Mouse (Mus musculus) embryonic facial prominence, embryonic 12.5 days (tissue): ENCODE results near the gene Il17c. TPM values are rescaled to one million over a fixed set of nuclear protein-coding genes. Genes with fewer than 3 reads are reported as not detected.

Source experiments
- ATAC-seq: fragments of 200-750 bp; cut with Nextera tagmentation; 2 replicates; pipeline ENCODE4 v1.8.0; 2017; ENCODE audit not compliant: insufficient number of reproducible peaks, insufficient read depth, low FRiP score, low TSS enrichment
- H3K27ac ChIP-seq: fragments of 300-500 bp; sonication (generic); 2 replicates; pipeline ENCODE4 v1.5.1; 2016; ENCODE audit warnings: mild to moderate bottlenecking
- H3K27me3 ChIP-seq: fragments of 300-500 bp; sonication (generic); 2 replicates; pipeline ENCODE4 v1.6.1; 2016; ENCODE audit warnings: mild to moderate bottlenecking, moderate library complexity
- H3K36me3 ChIP-seq: fragments of 300-500 bp; sonication (generic); 2 replicates; pipeline ENCODE4 v1.6.1; 2016; ENCODE audit warnings: mild to moderate bottlenecking
- H3K4me1 ChIP-seq: fragments of 300-500 bp; sonication (generic); 2 replicates; pipeline ENCODE4 v1.6.1; 2016
- H3K4me2 ChIP-seq: fragments of 300-500 bp; sonication (generic); replicated peaks from 2 replicates; pipeline ENCODE4 v1.6.1; 2016; ENCODE audit warnings: mild to moderate bottlenecking, moderate library complexity
- H3K4me3 ChIP-seq: fragments of 300-500 bp; sonication (generic); 2 replicates; pipeline ENCODE4 v1.5.1; 2016; ENCODE audit warnings: mild to moderate bottlenecking
- H3K9ac ChIP-seq: fragments of 300-500 bp; sonication (generic); 2 replicates; pipeline ENCODE4 v1.6.1; 2016; ENCODE audit warnings: mild to moderate bottlenecking, moderate library complexity
- H3K9me3 ChIP-seq: fragments of 300-500 bp; sonication (generic); 2 replicates; pipeline ENCODE4 v1.6.1; 2016; ENCODE audit warnings: mild to moderate bottlenecking, moderate library complexity
- WGBS: fragments of 180-500 bp; shearing (Covaris S2); methylation state at CpG from one replicate; pipeline ENCODE4 v1.1.7; 2016; 5-methylcytosine and 5-hydroxymethylcytosine counted together
- polyA plus RNA-seq: library from polyadenylated mRNA; unstranded; fragments of >200 nt; fragmentation: Nextera tagmentation; extraction: Ambion mirVana; gene quantifications from 2 replicates; pipeline ENCODE4 v1.2.1, GENCODE M21; 2016

Il17c gene
- polyA plus RNA-seq, result 0.45 TPM in 1 of 2 replicates, not detected in the other

- H3K9ac ChIP-seq, result no peak within 1 kb of the TSS
- no peak for ATAC-seq
- WGBS, result 78% methylated on average over 14 of the region's 14 CpGs
- H3K4me1 ChIP-seq, result no peaks in the 10 kb centered on the region; the same call in 1 of the 2 replicates
- no peak within 1 kb of the TSS for H3K27ac ChIP-seq
- no peak within 1 kb of the TSS for H3K4me2 ChIP-seq
- H3K4me3 ChIP-seq, result no peak within 1 kb of the TSS
- peaks cover 21% of the 10 kb centered on the region for H3K36me3 ChIP-seq
- H3K27me3 ChIP-seq, result no peaks in the 10 kb centered on the region
- H3K9me3 ChIP-seq, result no peaks in the 10 kb centered on the region
Measured at GRCm38 (mm10) chr8:122421376-122422070, at the start of gene Il17c. TSS of gene Il17c (plus strand) at chr8:122422020.

- Histone ChIP-seq H3K27me3 (no peaks in the 10 kb centered on the region), H3K27ac (no peak overlapping the region), H3K9ac (no peak overlapping the region), H3K9me3 (no peaks in the 10 kb centered on the region), H3K4me1 (peaks cover 19% of the 10 kb centered on the region), H3K36me3 (peaks cover 11% of the 10 kb centered on the region; the same call in 1 of the 2 replicates), H3K4me3 (no peak overlapping the region), H3K4me2 (peak overlapping the region; percentile 83; the same call in 1 of the 2 replicates)
- 89% methylated on average over 7 of the region's 7 CpGs for WGBS
- no peak for ATAC-seq
Measured at GRCm38 (mm10) chr8:122375320-122375719, 46.5 kb upstream of the Il17c start.

GRCm38 (mm10) chr8:122375751-122376364 lies 46.0 kb upstream of the Il17c start:
- Histone ChIP-seq H3K36me3 (peaks cover 11% of the 10 kb centered on the region; the same call in 1 of the 2 replicates), H3K4me2 (peak overlapping the region; percentile 83), H3K4me3 (peak overlapping the region; percentile 91), H3K27ac (0 out of 2 replicates have a peak overlapping the region, but pooled peaks have one; percentile 92), H3K9ac (peak overlapping the region; percentile 91), H3K9me3 (no peaks in the 10 kb centered on the region), H3K4me1 (peaks cover 19% of the 10 kb centered on the region), H3K27me3 (no peaks in the 10 kb centered on the region)
- 23% methylated on average over 13 of the region's 13 CpGs for WGBS
- ATAC-seq, result peak; percentile 23; the same call in 1 of the 2 replicates

- H3K4me3 ChIP-seq, result peak within 1 kb of the TSS; percentile 91
- H3K27me3 ChIP-seq, result no peaks in the 10 kb centered on the region
- no peaks in the 10 kb centered on the region for H3K9me3 ChIP-seq
- under 1% methylated on average over 106 of the region's 107 CpGs for WGBS
- H3K27ac ChIP-seq, result peak within 1 kb of the TSS; percentile 92
- peak within 1 kb of the TSS; percentile 91 for H3K9ac ChIP-seq
- peaks cover 14% of the 10 kb centered on the region; the same call in 1 of the 2 replicates for H3K36me3 ChIP-seq
- ATAC-seq, result peak; percentile 94
- H3K4me2 ChIP-seq, result peak within 1 kb of the TSS; percentile 83
- peaks cover 19% of the 10 kb centered on the region for H3K4me1 ChIP-seq
Measured at GRCm38 (mm10) chr8:122376365-122377231, 45.2 kb upstream of the Il17c start, which contains the start of gene Zc3h18. TSS of gene Zc3h18 (plus strand) at chr8:122376609.

GRCm38 (mm10) chr8:122383039-122383438 lies 38.8 kb upstream of the Il17c start:
- no peak overlapping the region for H3K4me3 ChIP-seq
- peaks cover 6% of the 10 kb centered on the region for H3K4me1 ChIP-seq
- H3K4me2 ChIP-seq, result no peak overlapping the region
- peaks cover 63% of the 10 kb centered on the region for H3K36me3 ChIP-seq
- 78% methylated on average over 4 of the region's 4 CpGs for WGBS
- H3K27ac ChIP-seq, result no peak overlapping the region
- no peak overlapping the region for H3K9ac ChIP-seq
- no peaks in the 10 kb centered on the region for H3K9me3 ChIP-seq
- ATAC-seq, result no peak
- no peaks in the 10 kb centered on the region for H3K27me3 ChIP-seq

GRCm38 (mm10) chr8:122389357-122389756 lies 32.5 kb upstream of the Il17c start:
- H3K9ac ChIP-seq, result no peak overlapping the region
- no peaks in the 10 kb centered on the region for H3K4me1 ChIP-seq
- H3K4me2 ChIP-seq, result no peak overlapping the region
- H3K27me3 ChIP-seq, result no peaks in the 10 kb centered on the region
- no peak overlapping the region for H3K4me3 ChIP-seq
- peaks cover 85% of the 10 kb centered on the region for H3K36me3 ChIP-seq
- whole genome bisulfite sequencing, result 84% methylated on average over 3 of the region's 3 CpGs
- no peak overlapping the region for H3K27ac ChIP-seq
- no peak for ATAC-seq
- H3K9me3 ChIP-seq, result no peaks in the 10 kb centered on the region

GRCm38 (mm10) chr8:122390758-122391157 lies 31.1 kb upstream of the Il17c start:
- Histone ChIP-seq H3K9me3 (no peaks in the 10 kb centered on the region), H3K9ac (no peak overlapping the region), H3K27me3 (no peaks in the 10 kb centered on the region), H3K36me3 (peaks cover 82% of the 10 kb centered on the region), H3K4me1 (no peaks in the 10 kb centered on the region), H3K4me3 (no peak overlapping the region), H3K4me2 (no peak overlapping the region), H3K27ac (no peak overlapping the region)
- no peak for ATAC-seq
- whole genome bisulfite sequencing, result 83% methylated on average over 3 of the region's 3 CpGs

- Histone ChIP-seq H3K4me3 (no peak overlapping the region), H3K27me3 (no peaks in the 10 kb centered on the region), H3K4me1 (no peaks in the 10 kb centered on the region), H3K36me3 (peaks cover 72% of the 10 kb centered on the region), H3K4me2 (no peak overlapping the region), H3K27ac (no peak overlapping the region), H3K9ac (no peak overlapping the region), H3K9me3 (no peaks in the 10 kb centered on the region)
- no peak for ATAC-seq
Measured at GRCm38 (mm10) chr8:122393717-122394116, 28.1 kb upstream of the Il17c start.

GRCm38 (mm10) chr8:122395291-122395690 lies 26.5 kb upstream of the Il17c start:
- Histone ChIP-seq H3K36me3 (peaks cover 74% of the 10 kb centered on the region), H3K27ac (no peak overlapping the region), H3K4me3 (no peak overlapping the region), H3K9me3 (no peaks in the 10 kb centered on the region), H3K27me3 (no peaks in the 10 kb centered on the region), H3K4me1 (no peaks in the 10 kb centered on the region), H3K4me2 (no peak overlapping the region), H3K9ac (no peak overlapping the region)
- 91% methylated on average over 6 of the region's 6 CpGs for WGBS
- ATAC-seq, result no peak

- WGBS, result 96% methylated on average over 9 of the region's 9 CpGs
- no peak overlapping the region for H3K9ac ChIP-seq
- H3K9me3 ChIP-seq, result no peaks in the 10 kb centered on the region
- no peak for ATAC-seq
- no peaks in the 10 kb centered on the region for H3K4me1 ChIP-seq
- no peak overlapping the region for H3K4me3 ChIP-seq
- no peak overlapping the region for H3K4me2 ChIP-seq
- H3K27ac ChIP-seq, result no peak overlapping the region
- H3K36me3 ChIP-seq, result peaks cover 83% of the 10 kb centered on the region
- H3K27me3 ChIP-seq, result no peaks in the 10 kb centered on the region
Measured at GRCm38 (mm10) chr8:122398186-122398585, 23.6 kb upstream of the Il17c start.

- peaks cover 97% of the 10 kb centered on the region for H3K36me3 ChIP-seq
- no peak overlapping the region for H3K27ac ChIP-seq
- no peak overlapping the region for H3K4me3 ChIP-seq
- H3K27me3 ChIP-seq, result no peaks in the 10 kb centered on the region
- H3K4me1 ChIP-seq, result no peaks in the 10 kb centered on the region
- no peak overlapping the region for H3K9ac ChIP-seq
- H3K4me2 ChIP-seq, result no peak overlapping the region
- ATAC-seq, result no peak
- WGBS, result 92% methylated on average over 9 of the region's 9 CpGs
- H3K9me3 ChIP-seq, result no peaks in the 10 kb centered on the region
Measured at GRCm38 (mm10) chr8:122405146-122405805, 16.5 kb upstream of the Il17c start.
